Mouse (Mus musculus) layer of hippocampus, postnatal 14 days (tissue): ENCODE results near the gene Fam171a1. TPM values are rescaled to one million over a fixed set of nuclear protein-coding genes. Genes with fewer than 3 reads are reported as not detected.
A peak's percentile ranks its signal among the peaks of the same experiment; 100 is the strongest.

Source experiments
- DNase-seq, 2 experiments: peaks; one replicate each; pipeline ENCODE4 v3.0.0; 2021 to 2022; ENCODE audit warnings: low spot score in 2 of 2, mixed read lengths in 1 of 2
- total RNA-seq, 2 experiments: library from RNA; stranded (reverse); gene quantifications; 2 replicates each; pipeline ENCODE4 v1.2.3; 2021

Fam171a1 gene
- total RNA-seq, 2 experiments from 2014 or later: 62.1 to 65.9 TPM

DNA sequence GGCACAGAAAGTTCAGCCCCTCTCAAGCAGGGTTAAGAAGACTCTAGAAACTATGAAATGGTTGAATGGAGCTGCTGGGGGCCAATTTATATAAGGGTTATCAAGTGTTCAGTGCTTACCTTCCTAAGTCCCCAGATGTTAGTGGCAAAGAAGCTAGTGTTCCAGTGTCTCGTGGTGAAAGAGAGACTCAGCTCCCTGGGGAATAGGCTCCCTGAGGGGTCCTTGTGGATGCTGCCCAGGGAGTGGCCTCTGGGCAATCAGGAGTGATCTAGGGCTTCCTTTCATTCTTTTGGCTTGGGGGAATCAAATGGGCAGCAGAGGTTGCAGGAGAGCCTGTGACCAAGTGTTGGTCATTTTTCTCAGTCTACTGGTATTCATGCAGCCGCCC is 21.3 kb downstream of the Fam171a1 start:
- no peak for DNase-seq

DNA sequence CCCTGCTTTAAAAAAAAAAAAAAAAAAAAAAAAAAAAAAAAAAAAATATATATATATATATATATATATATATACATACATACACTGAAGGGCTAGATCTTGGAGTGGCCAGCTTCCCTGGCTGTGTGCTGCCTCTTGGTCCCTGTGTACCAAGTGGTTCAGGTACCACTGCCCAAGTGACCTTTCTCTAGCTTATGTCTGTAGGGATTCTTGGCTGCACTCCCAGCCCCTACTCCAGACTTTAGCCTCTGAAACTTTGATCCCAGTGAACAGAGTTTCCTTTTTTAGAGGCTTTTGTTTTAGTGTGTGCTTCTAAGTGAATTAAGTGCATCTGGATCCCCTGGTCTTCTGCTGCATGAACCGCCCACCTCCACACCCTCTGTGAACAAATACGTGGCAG is 24.3 kb downstream of the Fam171a1 start:
- no peak for DNase-seq

DNA sequence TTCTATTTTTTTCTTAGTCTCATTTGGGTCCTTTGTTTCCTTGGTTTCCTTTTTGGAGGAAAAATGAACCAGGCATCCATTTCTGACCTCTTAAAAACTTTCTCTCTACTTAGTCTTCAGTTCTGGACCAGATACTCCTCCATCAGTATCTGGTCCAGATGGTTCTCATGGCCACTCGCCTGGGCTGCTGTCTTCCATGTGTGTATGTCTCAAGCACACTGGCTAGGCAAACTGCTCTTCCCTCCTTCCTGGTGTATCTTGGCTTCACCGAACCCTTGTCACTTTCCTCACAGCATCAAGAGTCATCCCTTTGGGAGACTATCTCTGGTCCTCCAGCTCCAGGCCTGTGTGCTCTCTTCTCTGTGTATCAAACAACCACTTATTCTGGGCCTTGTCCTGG is 25.0 kb downstream of the Fam171a1 start:
- no peak for DNase-seq

DNA sequence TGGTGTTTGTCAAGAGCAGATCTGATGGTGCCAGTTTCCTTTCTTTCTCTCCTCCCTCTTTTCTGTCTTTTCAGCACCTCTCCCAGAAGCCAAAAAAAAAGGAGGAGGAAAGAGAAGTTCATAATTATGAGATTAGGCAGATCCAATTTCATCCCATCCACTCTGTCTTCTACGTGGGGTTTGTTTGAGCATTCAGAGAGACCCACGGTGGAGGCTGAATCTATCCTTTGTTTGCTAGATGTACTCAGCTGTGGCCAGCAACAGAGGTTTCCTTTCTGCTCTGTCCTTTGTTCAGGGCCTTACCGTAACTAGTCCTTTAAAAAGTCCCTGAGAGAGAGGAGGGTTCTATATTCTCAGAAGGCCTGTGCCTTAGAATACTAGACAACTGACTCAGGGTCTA is 25.6 kb downstream of the Fam171a1 start:
- DNase-seq: no peak

DNA sequence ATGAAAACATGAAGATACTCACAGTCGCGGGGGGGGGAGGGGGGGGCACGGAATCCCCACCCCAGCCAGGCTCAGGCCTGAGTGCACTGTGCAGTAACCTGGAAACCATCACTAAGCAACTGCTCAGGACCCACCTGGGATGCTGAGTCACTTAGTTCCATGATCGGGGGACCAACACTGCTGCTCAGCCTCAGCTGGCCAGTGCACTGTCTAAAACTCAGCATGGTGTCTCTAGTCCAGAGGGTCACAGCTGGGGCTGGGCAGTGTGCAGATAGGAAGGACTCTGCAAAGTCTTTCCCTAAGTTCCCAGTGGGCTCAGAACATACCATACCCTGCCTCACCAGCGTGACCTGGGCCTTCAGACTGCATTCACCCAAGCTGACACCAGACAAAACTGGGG is 26.6 kb downstream of the Fam171a1 start:
- no peak for DNase-seq

DNA sequence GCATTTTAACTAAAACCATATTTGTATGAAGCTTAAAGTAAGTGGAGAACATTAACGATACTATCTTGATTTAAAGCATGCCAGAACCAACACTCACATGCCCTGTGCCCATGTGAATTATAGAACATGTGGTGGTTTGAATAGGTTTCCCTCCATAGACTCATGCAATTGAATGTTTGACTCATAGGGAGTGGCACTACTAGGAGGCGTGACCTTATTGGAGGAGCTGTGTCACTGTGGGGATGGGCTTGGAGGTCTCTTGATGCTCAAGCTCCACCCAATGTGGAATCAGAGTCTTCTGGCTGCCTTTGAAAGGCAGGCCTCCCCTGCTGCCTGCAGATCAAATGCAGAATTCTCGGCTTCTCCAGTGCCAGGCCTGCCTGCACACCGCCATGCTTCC is 27.8 kb downstream of the Fam171a1 start:
- no peak for DNase-seq

DNA sequence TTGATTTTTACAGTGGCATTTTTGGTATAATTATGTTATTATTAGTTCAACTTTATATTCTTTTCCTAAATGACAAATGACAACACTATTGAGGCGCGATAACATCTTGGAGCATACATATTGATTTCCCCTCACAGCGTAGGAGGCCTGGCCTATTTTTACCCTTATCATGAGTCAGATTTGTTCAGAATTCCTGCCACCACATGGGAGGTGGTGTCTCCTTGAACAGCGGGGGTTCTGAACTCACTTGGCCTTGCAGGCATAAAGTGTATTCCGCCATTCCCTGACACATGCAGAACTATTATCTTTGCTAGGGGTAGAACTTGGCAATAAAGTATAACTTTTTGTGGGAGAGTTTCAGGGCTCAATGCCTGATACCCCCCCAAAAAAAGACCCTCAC is 30.3 kb downstream of the Fam171a1 start:
- DNase-seq: peak in 1 of 2 experiments; percentile 48

DNA sequence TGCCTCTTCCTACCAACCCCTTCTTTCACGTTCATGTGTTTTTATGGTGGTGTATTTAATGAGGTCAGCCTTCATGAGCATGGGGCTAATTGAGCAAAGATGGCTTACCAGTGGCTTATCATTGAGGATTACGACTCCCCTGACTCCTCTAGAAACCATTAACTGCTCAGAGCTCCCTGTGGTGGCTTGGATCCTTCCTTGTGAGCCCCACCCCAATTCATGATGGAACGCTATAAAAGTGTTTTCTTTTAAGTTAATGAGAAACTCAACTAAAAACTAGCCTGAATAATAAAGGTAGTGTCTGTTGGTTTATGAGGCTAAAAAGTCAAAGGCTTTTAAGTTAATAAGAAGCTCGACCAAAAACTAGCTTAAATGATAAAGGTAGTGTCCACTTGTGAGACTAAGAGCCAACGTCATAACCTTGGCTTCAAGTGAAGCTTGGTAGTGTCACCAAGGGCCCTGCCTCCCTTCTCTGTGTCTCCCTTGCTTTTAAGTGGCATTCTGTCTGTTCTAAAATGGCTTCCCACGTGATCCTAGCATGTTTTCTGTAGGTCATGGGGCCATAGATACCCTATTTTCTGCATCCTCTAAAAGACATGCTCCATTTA is 33.6 kb downstream of the Fam171a1 start:
- no peak for DNase-seq

DNA sequence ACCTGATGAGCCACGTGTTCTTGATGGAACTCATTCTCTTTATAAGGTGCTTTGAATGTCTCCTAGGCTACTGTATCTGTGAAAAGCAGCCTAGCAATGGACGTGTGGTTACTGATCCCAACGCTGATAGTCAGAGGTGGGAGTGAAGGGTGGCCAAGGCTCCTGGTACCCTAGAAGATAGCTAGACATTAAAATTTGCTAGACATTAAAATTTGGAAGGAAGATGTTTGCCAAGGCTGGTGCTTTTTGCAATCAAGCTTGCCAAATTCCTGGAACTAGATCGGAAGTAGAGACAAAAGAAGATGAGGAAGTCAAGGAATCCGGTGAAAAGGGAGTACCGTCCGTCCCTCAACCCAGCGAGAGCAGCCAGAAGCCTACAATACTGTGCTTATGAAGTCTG is 34.7 kb downstream of the Fam171a1 start:
- no peak for DNase-seq

DNA sequence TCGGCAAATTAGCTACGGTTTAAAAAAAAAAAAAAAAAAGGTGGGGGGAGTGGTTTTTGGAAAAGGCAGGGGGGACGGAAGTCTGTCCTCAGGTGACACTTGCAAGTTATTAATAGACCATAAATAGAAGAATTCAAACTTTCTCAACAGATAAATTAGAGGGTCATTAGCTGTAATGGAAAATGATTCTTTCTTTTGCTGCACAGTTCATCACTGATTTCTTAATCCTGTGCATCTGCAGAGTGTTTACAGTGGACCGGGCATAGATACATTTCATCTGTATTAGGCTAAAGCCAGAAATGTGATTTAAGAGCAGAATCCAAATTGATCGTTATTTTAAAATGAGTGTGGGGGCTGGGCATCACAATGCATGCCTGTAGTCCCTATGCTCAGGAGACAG is 36.3 kb downstream of the Fam171a1 start:
- no peak for DNase-seq

DNA sequence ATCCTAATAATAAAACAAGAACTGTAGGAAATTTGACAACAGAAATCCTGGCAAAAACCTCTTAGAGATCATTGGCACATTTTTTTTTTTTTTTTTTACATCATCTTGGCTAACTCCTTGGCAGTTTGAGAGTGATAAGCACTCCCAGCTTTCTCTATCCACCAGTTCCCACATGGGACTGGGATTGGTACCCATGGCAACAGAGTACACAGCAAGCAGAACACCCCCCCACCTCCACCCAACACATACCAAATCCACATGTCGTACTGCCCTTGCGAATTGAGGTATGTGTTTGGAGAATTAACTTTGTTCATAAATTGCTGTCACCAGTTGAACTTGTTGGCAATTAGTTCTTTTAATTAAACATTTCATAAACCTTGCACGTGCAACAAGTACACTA is 37.3 kb downstream of the Fam171a1 start:
- DNase-seq: no peak

DNA sequence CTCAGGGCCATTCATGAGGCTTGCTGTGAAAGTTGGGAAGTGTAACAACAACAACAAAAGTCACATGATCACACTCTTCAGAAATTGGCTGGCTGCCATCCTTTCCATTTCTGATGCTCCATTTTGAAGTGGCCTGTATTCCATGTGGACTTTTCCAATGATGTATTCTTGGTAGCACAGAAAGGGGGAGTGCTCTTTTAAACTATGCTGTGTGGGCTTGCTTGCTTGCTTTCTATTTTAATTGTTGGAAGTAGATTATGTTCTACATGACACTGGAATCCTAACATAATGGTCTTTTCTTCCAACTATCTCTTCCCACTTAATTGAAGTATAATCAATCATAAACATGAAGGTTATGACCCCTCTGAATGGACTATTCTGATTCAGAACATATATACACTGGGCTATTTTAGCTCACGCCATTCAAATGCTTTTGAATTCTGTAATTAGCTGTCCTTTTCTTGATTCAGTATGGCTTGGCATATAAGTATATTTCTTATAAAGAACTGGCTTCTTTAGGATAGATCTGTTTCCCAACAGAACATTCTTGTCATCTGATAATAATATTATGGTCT is 40.2 kb downstream of the Fam171a1 start:
- DNase-seq: no peak

DNA sequence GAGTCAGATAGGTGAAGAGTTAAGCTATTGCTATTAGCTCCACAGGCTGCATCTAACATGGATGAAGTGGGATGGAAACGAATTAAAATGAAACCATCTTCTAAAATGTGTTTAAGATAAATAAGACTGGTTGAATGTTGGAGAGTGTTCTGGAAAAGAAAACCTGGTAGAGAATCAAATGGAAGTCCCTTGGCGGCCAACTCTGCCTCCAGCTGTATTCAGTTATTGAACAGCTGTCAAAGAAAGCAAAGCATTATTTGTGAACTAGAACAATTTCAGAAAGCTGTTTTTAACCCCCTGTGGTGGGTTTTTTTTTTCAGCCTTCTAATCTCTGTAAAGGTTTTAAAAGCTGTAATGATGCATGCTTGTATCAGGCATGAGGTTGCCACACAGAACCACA is 41.0 kb downstream of the Fam171a1 start:
- DNase-seq: no peak

DNA sequence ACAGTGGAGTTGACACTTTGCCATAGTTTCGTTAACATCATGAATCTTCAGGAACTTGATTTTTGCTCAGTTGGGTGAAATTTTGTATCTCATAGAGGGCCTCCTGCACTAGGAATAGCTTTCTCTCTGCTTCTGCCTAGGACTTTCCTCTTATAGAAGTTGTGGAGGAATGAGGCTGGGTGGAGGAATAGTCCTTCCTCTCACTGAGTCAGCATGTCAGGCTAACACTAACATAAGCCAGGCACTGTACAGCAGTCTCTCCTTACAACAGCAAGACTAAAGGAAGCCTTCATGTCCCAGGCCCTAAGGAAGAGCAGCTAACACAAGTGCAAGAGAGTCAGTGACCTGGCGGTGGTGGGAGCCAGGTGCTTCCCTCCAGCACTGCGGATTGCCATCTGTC is 43.0 kb downstream of the Fam171a1 start:
- no peak for DNase-seq

DNA sequence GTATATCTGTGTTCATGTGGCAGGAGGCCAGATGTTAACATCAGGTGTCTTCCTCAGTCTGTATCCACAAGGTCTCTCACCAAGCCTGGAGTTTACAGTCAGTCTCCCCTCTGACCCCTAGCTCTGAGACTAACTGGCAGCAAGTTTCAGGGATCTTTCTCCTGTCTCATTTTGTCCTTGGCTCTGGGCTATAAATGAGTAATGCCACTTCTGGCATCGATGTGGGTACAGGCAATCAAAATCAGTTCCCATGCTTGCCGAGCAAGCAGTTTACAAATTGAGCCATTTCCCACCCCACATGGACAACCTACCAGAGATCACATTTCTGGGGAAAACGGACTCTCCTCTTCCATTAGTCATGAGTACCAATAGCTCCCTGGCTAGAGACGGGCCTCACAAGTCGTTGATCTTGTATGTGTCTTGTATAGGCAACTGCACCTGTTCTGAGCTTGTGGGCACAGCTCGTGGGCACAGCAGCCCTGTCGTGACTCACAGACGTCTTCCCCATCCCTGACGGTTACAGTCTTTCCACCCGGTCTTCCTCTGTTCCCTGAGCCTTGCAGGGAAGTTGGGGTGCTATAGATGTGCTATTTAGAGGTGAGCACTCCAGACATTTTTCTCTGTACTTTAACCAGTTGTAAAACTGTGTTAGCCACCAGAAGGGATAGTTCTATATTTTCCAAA is 43.8 kb downstream of the Fam171a1 start:
- no peak for DNase-seq

DNA sequence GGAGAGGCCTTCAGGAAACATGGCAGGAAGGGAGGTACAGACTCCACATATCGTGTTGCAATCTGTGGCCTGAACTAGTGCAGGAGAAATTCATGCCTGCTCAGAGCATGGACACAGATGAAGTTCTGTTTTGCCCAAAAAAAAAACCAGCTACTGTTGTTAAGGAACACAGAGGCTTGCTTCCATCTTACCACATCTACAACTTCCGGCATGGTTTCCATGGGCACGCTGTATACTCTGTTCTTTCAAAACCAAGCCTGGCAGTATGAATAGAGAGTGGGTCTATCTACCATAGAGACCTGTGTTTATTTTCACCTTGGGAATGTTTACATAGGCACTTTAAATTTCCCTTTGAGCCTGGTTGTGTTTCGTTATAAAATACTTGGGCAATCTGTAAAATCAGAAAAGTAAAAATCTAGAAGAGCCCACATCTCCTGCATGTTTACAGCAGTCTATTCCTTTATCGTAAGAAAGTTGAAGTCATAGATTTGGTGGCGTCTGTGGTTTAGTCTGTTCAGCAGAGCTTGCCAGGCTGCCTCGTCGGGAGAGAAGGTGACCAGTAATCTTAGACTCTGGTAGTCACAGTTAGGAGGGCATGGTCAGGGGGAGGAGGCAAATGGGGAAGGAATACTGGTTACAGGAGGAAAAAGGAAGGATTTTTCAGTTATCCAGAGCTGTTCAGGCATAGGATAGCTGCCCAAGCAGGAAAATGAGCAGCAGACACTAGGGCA is 44.8 kb downstream of the Fam171a1 start:
- no peak for DNase-seq

DNA sequence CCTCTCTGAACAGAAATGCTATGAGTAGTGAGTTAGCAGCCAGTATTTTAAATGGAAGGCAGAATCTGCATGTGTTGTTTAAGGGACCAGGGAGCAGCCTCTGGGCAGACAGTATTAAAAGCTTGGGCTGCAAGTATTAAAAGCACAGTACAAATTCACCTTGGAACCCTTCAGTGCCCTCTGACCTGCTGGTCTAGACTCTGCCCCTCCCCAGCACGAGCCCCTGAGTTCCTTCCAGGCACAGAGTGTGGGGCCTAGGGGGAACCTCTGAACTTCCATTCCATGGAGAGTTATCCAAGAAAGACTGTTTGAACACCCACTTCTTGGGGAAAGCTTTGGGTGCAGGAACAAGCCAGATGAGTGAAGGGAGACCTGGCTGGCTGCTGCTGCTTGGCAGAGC is 47.6 kb downstream of the Fam171a1 start:
- DNase-seq: no peak

DNA sequence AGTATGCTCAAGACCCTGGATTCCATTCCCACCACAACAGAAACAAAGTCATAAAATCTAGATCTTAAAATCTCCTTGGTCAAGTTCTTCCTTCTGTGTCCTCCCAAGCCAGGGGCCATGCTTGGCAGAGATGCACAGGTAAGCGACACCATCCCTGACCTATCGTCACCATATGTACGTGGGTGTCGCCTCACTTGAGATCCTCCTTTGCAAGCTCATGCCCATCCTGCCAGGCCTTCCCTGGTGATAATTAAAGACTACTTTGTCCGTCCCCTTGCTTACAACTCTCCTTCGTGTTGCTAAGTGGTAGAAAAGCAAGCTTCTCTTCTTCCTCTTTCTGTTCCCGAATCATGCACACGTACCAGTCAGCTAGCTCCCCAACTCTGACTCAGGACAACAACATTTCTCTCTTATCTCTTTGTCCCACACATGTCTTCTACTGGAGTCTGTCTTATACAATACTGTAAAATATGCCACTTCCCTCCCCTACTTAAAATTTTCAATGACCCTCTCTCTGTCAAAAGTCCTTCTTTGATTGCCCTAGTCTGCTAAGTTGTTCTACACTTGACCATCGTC is 49.6 kb downstream of the Fam171a1 start:
- DNase-seq: no peak

DNA sequence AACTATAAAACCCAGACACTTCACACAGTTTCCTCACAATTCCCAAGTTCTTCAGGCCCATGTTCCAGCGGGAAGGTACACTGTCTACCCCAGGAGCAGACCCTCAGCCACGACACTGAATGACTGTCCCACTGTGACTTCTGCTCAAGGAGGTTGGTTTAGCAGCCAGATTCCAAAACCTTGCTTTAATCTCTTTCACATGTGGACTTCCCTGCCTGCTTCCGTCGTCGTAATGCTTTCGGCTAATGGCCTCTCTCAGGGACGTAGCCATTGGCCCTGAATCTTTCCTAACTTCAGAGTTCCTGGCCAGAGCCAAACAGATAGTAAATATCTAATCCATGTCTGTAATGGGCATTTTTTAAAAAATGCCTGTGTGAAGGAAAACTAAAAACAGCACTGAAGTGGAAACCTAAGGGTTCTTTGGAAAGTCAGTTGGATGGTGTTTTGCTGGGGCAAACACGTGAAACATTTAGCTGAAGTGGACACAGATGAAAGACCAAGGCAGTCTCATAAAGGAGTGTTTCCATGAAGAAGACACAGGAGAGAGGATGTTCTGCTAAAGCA is 51.1 kb downstream of the Fam171a1 start:
- DNase-seq: no peak

DNA sequence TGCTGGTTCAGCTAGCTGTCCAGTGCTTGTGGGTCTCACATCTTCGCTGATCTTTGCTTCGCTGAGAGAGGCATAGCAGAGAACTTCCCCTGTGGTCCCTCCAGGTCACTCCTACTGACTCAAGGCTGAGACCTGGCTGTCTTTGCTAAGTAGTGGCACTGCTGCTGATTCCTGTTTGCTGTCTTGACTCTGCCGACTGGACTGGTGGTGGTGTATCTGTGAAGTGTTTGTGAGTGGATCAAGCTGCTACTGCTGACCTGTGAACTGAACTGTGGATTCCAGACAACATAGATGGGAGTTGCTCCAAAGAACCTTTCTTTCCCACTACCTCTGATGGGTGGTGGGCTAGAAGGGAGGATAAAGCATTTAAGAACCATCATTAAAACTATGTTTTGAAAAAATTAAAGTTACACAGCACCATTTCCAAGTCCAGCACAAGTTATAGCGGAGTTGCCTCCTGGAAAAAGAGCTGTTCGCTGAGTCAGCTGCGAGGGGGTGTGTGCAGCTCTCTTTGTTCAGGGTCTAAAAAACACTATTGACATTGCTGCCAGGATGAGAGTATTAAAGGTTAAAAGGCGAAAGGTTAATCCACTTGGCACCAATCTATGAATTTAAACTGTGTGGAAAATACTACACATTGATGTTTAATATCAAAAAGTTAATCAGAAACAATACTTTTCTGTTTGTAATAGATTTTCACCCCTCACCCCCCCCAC is 52.0 kb downstream of the Fam171a1 start:
- DNase-seq: no peak
